Mouse (Mus musculus) frontal cortex, postnatal 36 days (tissue): ENCODE measurements around the gene Slc26a3.
A peak's percentile ranks its signal among the peaks of the same experiment; 100 is the strongest.
"Not testable (repeated sequence)": the region's sequence is repeated elsewhere in the genome, so short reads cannot be mapped to it uniquely, and the experiment has no call there.

Experiments
- DNase-seq, 2 experiments: peaks; one replicate each; pipeline ENCODE4 v3.0.0; 2022; ENCODE audit warnings: low spot score in 2 of 2

The Slc26a3 gene

GRCm38 (mm10) chr12:31421901-31422574 lies 31.4 kb downstream of the Slc26a3 start:
- no peak for DNase-seq

GRCm38 (mm10) chr12:31437791-31438190 lies 47.1 kb downstream of the Slc26a3 start:
- no peak for DNase-seq

- DNase-seq = no peak
These were observed 48.9 kb downstream of the Slc26a3 start for GRCm38 (mm10) chr12:31439612-31440011.

- DNase-seq = no peak
These were observed 53.5 kb downstream of the Slc26a3 start for GRCm38 (mm10) chr12:31444131-31444546.

- no peak for DNase-seq
These were observed 54.2 kb downstream of the Slc26a3 start for GRCm38 (mm10) chr12:31444827-31445226.

- no peak for DNase-seq
These were observed 58.7 kb downstream of the Slc26a3 start for GRCm38 (mm10) chr12:31449341-31449740.

- DNase-seq = no peak
These were observed 65.6 kb downstream of the Slc26a3 start for GRCm38 (mm10) chr12:31456271-31456670.

- DNase-seq = no peak
These were observed 67.8 kb downstream of the Slc26a3 start for GRCm38 (mm10) chr12:31458474-31458873.

- not testable (repeated sequence) for DNase-seq
These were observed 69.6 kb downstream of the Slc26a3 start for GRCm38 (mm10) chr12:31460270-31460669.

GRCm38 (mm10) chr12:31461371-31461770 lies 70.7 kb downstream of the Slc26a3 start:
- no peak for DNase-seq

GRCm38 (mm10) chr12:31462615-31463014 lies 71.9 kb downstream of the Slc26a3 start:
- no peak for DNase-seq

GRCm38 (mm10) chr12:31478182-31478581 lies 87.5 kb downstream of the Slc26a3 start:
- DNase-seq = not testable (repeated sequence)

- DNase-seq = no peak
These were observed 95.8 kb downstream of the Slc26a3 start for GRCm38 (mm10) chr12:31486431-31486830.

- peak in 1 of 2 experiments; percentile 32 for DNase-seq
These were observed 108.3 kb downstream of the Slc26a3 start for GRCm38 (mm10) chr12:31498936-31499313.

GRCm38 (mm10) chr12:31499314-31500131 lies 108.9 kb downstream of the Slc26a3 start, which contains the start of gene Cbll1:
Gene Cbll1 (minus strand): TSS chr12:31499616.
- peak; percentile 96 to 98 for DNase-seq

GRCm38 (mm10) chr12:31500196-31500595 lies 109.5 kb downstream of the Slc26a3 start:
- peak in 1 of 2 experiments; percentile 35 for DNase-seq

- DNase-seq = no peak
These were observed 110.6 kb downstream of the Slc26a3 start for GRCm38 (mm10) chr12:31501266-31501665.

- no peak for DNase-seq
These were observed 112.5 kb downstream of the Slc26a3 start for GRCm38 (mm10) chr12:31503211-31503610.

GRCm38 (mm10) chr12:31507718-31508364 lies 117.2 kb downstream of the Slc26a3 start:
- DNase-seq = peak in 1 of 2 experiments; percentile 48

GRCm38 (mm10) chr12:31508496-31508895 lies 117.8 kb downstream of the Slc26a3 start:
- no peak for DNase-seq

GRCm38 (mm10) chr12:31511218-31511617 lies 120.5 kb downstream of the Slc26a3 start:
- DNase-seq = no peak
